8 mouse cellular contexts compared by ENCODE assay signal in genomic region chr4:143349484-143349906, GRCm38 (mm10). TPM values are rescaled to one million over a fixed set of nuclear protein-coding genes. Genes with fewer than 3 reads are reported as not detected.
DNase-seq lines count a peak whose midpoint lies in the region; ATAC-seq lines count a peak whose summit lies in the region.

Gene Lrrc38, plus strand, starts transcription at chr4:143349757.

- peak within 1 kb of the TSS; percentile 72 for H3K4me2 ChIP-seq in lung, embryonic 16.5 days (ENCODE audit: low read depth, low read length)
- H3K4me2 ChIP-seq in kidney, embryonic 16.5 days (replicated peaks; ENCODE audit: low read depth, low read length): peak within 1 kb of the TSS; percentile 91
- peak within 1 kb of the TSS; percentile 99 for H3K4me2 ChIP-seq in neural tube, embryonic 12.5 days (replicated peaks)

- DNase-seq in lung, postnatal 25 days (ENCODE audit: low spot score): no peak
- peak; percentile 58 for DNase-seq in cerebellum, adult 8-10 months
- DNase-seq in gastrocnemius, adult 18-20 months (ENCODE audit: low spot score): peak; percentile 77
- DNase-seq in thymus, postnatal 4 days: no peak
- DNase-seq in lung, postnatal 14 days: no peak

- H3K4me1 ChIP-seq in lung, embryonic 16.5 days (replicated peaks; ENCODE audit: control insufficient read depth, insufficient read depth, low read length): peaks cover 5% of the 10 kb centered on the region
- peaks cover 5% of the 10 kb centered on the region; the same call in 1 of the 2 replicates for H3K4me1 ChIP-seq in kidney, embryonic 16.5 days (ENCODE audit: insufficient read depth, low read length)
- H3K4me1 ChIP-seq in neural tube, embryonic 12.5 days: peaks cover 17% of the 10 kb centered on the region

- H3K27ac ChIP-seq in lung, embryonic 16.5 days (ENCODE audit: low read length): no peak within 1 kb of the TSS
- no peak within 1 kb of the TSS for H3K27ac ChIP-seq in kidney, embryonic 16.5 days (ENCODE audit: low read length)
- no peak within 1 kb of the TSS for H3K27ac ChIP-seq in neural tube, embryonic 12.5 days

- no peaks in the 10 kb centered on the region for H3K9me3 ChIP-seq in lung, embryonic 16.5 days (ENCODE audit: control insufficient read depth, low read length)
- H3K9me3 ChIP-seq in kidney, embryonic 16.5 days (ENCODE audit: low read length): no peaks in the 10 kb centered on the region
- no peaks in the 10 kb centered on the region for H3K9me3 ChIP-seq in neural tube, embryonic 12.5 days

- ATAC-seq in lung, embryonic 16.5 days (ENCODE audit: low read depth): peak; percentile 64; the same call in 1 of the 2 replicates
- peak; percentile 37; the same call in 1 of the 2 replicates for ATAC-seq in kidney, embryonic 16.5 days (ENCODE audit: low FRiP score, low TSS enrichment)
- ATAC-seq in neural tube, embryonic 12.5 days (ENCODE audit: low FRiP score, low read depth): peak; percentile 75

- peak within 1 kb of the TSS; percentile 46 for H3K4me3 ChIP-seq in lung, embryonic 16.5 days (ENCODE audit: low read length)
- H3K4me3 ChIP-seq in kidney, embryonic 16.5 days (ENCODE audit: low read length): peak within 1 kb of the TSS; percentile 54
- peak within 1 kb of the TSS; percentile 51 for H3K4me3 ChIP-seq in neural tube, embryonic 12.5 days

- peaks cover 37% of the 10 kb centered on the region for H3K27me3 ChIP-seq in lung, embryonic 16.5 days (ENCODE audit: control insufficient read depth, insufficient read depth, low read depth, low read length)
- H3K27me3 ChIP-seq in kidney, embryonic 16.5 days (ENCODE audit: insufficient read depth, low read length): peaks cover 40% of the 10 kb centered on the region
- H3K27me3 ChIP-seq in neural tube, embryonic 12.5 days (replicated peaks): peaks cover 45% of the 10 kb centered on the region

- 0% methylated on average over 19 of the region's 19 CpGs for WGBS in lung, embryonic 16.5 days
- 0% methylated on average over 19 of the region's 19 CpGs for WGBS in kidney, embryonic 16.5 days
- under 1% methylated on average over 19 of the region's 19 CpGs for WGBS in neural tube, embryonic 12.5 days

- H3K9ac ChIP-seq in lung, embryonic 16.5 days (ENCODE audit: low read length): 0 out of 2 replicates have a peak within 1 kb of the TSS, but pooled peaks have one; percentile 23
- peak within 1 kb of the TSS; percentile 12 for H3K9ac ChIP-seq in kidney, embryonic 16.5 days (replicated peaks; ENCODE audit: low read length)
- H3K9ac ChIP-seq in neural tube, embryonic 12.5 days: peak within 1 kb of the TSS; percentile 60

- no peaks in the 10 kb centered on the region for H3K36me3 ChIP-seq in lung, embryonic 16.5 days (ENCODE audit: control insufficient read depth, insufficient read depth, low read length)
- no peaks in the 10 kb centered on the region for H3K36me3 ChIP-seq in kidney, embryonic 16.5 days (ENCODE audit: insufficient read depth, low read length)
- no peaks in the 10 kb centered on the region for H3K36me3 ChIP-seq in neural tube, embryonic 12.5 days

RNA-seq across cellular contexts. Expression of gene Lrrc38, which starts in this region (rescaled TPM):
- polyA plus RNA-seq in lung, embryonic 16.5 days (2015; fragmentation: Nextera tagmentation; extraction: Ambion mirVana): 0.16 TPM in 1 of 2 replicates, not detected in the other
- 10 to 100 TPM; 33.4 to 37.4 TPM for total RNA-seq in gastrocnemius, adult 18-20 months (2021)
- polyA plus RNA-seq in kidney, embryonic 16.5 days (2015; fragmentation: Nextera tagmentation; extraction: Ambion mirVana): 0.06 and 0.12 TPM in 2 replicates
- 0.79 and 0.86 TPM in 2 replicates for polyA plus RNA-seq in neural tube, embryonic 12.5 days (2016; fragmentation: Nextera tagmentation; extraction: Ambion mirVana)

Comparison
In these comparisons a context has a peak if more than half of its experiments do, and no peak if none do; other contexts are left out.
1. Peak in ATAC-seq, H3K4me3 ChIP-seq, H3K9ac ChIP-seq and H3K4me2 ChIP-seq in lung, embryonic 16.5 days; RNA of the gene not detected or under 1 TPM.
2. Peak in ATAC-seq, H3K4me3 ChIP-seq, H3K9ac ChIP-seq and H3K4me2 ChIP-seq in kidney, embryonic 16.5 days; RNA of the gene not detected or under 1 TPM.
3. Peak in ATAC-seq, H3K4me3 ChIP-seq, H3K9ac ChIP-seq and H3K4me2 ChIP-seq in neural tube, embryonic 12.5 days; RNA of the gene not detected or under 1 TPM.
4. DNase-seq: peak in cerebellum, adult 8-10 months (single experiment) and gastrocnemius, adult 18-20 months (single experiment); none in lung, postnatal 25 days (single experiment), thymus, postnatal 4 days (single experiment) and lung, postnatal 14 days (single experiment).
5. Peak in every context shown above with its lines, with median percentiles within 50 percentile points of each other: ATAC-seq, H3K4me2 ChIP-seq, H3K4me3 ChIP-seq and H3K9ac ChIP-seq.